Mouse (Mus musculus) thymus, adult 2 months (tissue): ENCODE measurements around the gene Strn. TPM values are rescaled to one million over a fixed set of nuclear protein-coding genes. Genes with fewer than 3 reads are reported as not detected.
"Not testable (repeated sequence)": the region's sequence is repeated elsewhere in the genome, so short reads cannot be mapped to it uniquely, and the experiment has no call there.

ENCODE experiments used
- DNase-seq: peaks from one replicate; pipeline ENCODE4 v3.0.0; 2021
- H3K27ac ChIP-seq: fragments of 200-500 bp; 2 replicates; pipeline ENCODE4 v1.5.1; 2012; ENCODE audit warnings: low read length, control low read depth; ENCODE audit not compliant: control insufficient read depth, insufficient read depth
- H3K27me3 ChIP-seq: fragments of 200-500 bp; 2 replicates; pipeline ENCODE4 v1.6.1; 2012; ENCODE audit warnings: mild to moderate bottlenecking, low read length, moderate library complexity, mixed read lengths; ENCODE audit not compliant: control insufficient read depth, insufficient read depth
- H3K36me3 ChIP-seq: fragments of 200-500 bp; 2 replicates; pipeline ENCODE4 v1.6.1; 2012; ENCODE audit warnings: mild to moderate bottlenecking, low read length, moderate library complexity; ENCODE audit not compliant: control insufficient read depth, insufficient read depth
- H3K4me1 ChIP-seq: fragments of 200-500 bp; replicated peaks from 2 replicates; pipeline ENCODE4 v1.6.1; 2012; ENCODE audit warnings: low read length; ENCODE audit not compliant: control insufficient read depth, insufficient read depth
- H3K4me3 ChIP-seq: fragments of 200-500 bp; 2 replicates; pipeline ENCODE4 v1.5.1; 2012; ENCODE audit warnings: mild to moderate bottlenecking, low read length, control low read depth, moderate library complexity; ENCODE audit not compliant: control insufficient read depth, insufficient read depth
- CTCF ChIP-seq: fragments of 200-500 bp; IDR thresholded peaks from 2 replicates; pipeline ENCODE4 v1.5.1; 2012; ENCODE audit warnings: mild to moderate bottlenecking, control low read depth, low read length, moderate library complexity, borderline replicate concordance; ENCODE audit not compliant: control insufficient read depth, poor library complexity, insufficient read depth; ENCODE audit errors: extremely low read depth
- POLR2A ChIP-seq: fragments of 200-500 bp; IDR thresholded peaks from 2 replicates; pipeline ENCODE4 v1.6.1; 2012; ENCODE audit warnings: mild to moderate bottlenecking, low read length, control low read depth, moderate library complexity; ENCODE audit not compliant: control insufficient read depth, poor library complexity, insufficient read depth; ENCODE audit errors: extremely low read depth
- WGBS: fragments of 180-500 bp; shearing (Covaris S2); methylation state at CpG from one replicate; pipeline ENCODE4 v1.1.7; 2018; 5-methylcytosine and 5-hydroxymethylcytosine counted together
- polyA plus RNA-seq: library from polyadenylated mRNA; depleted of rRNA; stranded (reverse); fragments of >200 nt; gene quantifications from 2 replicates; pipeline ENCODE4 v1.2.3, GENCODE M21; 2012

The Strn gene
- polyA plus RNA-seq, 1 experiment, result 15.5 TPM

DNA sequence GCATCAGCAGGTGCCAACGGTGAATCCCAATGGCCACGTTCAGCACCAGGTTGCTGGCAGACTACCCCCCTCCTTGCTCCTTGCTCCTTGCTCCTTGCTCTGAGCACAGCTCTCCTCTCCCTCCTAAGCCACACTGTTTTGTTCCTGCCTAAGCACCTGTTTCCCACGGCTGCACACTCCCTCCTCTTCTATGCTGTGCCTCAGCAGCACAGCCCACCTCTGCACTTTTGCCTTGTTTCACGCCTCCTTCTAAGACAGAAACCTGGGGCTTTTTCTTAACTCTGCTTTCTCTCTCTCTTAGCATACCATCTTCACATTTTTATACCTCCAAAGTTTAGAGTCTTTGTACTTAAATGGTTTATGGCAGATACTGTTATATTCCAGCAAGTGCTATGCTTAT lies 39.5 kb downstream of the Strn start:
- Histone ChIP-seq H3K4me3 (no peak overlapping the region), H3K36me3 (no peaks in the 10 kb centered on the region; the same call in 1 of the 2 replicates), H3K4me1 (no peaks in the 10 kb centered on the region), H3K27ac (no peak overlapping the region), H3K27me3 (no peaks in the 10 kb centered on the region)
- TF ChIP-seq CTCF (no peak), POLR2A (no peak)
- DNase-seq, result no peak
- 96% methylated on average over 4 of the region's 4 CpGs for WGBS

- H3K4me3 ChIP-seq, result no peak overlapping the region
- no peaks in the 10 kb centered on the region for H3K27me3 ChIP-seq
- no peak for TF ChIP-seq POLR2A
- no peak for TF ChIP-seq CTCF
Measured at GRCm38 (mm10) chr17:78696922-78697321, 40.1 kb downstream of the Strn start.

DNA sequence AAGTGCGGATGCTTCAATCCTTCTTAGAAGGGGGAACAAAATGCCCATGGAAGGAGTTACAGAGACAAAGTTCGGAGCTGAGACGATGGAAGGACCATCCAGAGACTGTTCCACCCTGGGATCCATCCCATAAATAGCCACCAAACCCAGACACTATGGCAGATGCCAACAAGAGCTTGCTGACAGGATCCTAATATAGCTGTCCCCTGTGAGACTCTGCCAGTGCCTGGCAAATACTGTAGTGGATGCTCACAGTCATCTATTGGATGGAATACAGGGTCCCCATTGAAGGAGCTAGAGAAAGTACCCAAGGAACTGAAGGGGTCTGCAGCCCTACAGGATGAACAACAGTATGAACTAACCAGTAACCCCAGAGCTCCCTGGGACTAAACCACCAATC lies 47.8 kb downstream of the Strn start:
- WGBS, result 97% methylated on average over 3 of the region's 3 CpGs
- not testable (repeated sequence) for H3K4me3 ChIP-seq, H3K27me3 ChIP-seq, H3K4me1 ChIP-seq, H3K27ac ChIP-seq, DNase-seq
- peaks cover 18% of the 10 kb centered on the region for H3K36me3 ChIP-seq

More at GRCm38 (mm10) chr17:78696922-78697321, 40.1 kb downstream of the Strn start:
- H3K36me3 ChIP-seq, result no peaks in the 10 kb centered on the region; the same call in 1 of the 2 replicates
- no peaks in the 10 kb centered on the region for H3K4me1 ChIP-seq
- no peak overlapping the region for H3K27ac ChIP-seq
- no peak for DNase-seq
- WGBS, result 96% methylated on average over 5 of the region's 5 CpGs

GRCm38 (mm10) chr17:78687971-78688370 lies 49.0 kb downstream of the Strn start:
- Histone ChIP-seq H3K36me3 (peaks cover 19% of the 10 kb centered on the region), H3K4me3 (no peak overlapping the region), H3K27me3 (no peaks in the 10 kb centered on the region), H3K4me1 (no peaks in the 10 kb centered on the region), H3K27ac (no peak overlapping the region)
- TF ChIP-seq CTCF (no peak), POLR2A (no peak)
- WGBS, result 93% methylated on average over 5 of the region's 5 CpGs
- no peak for DNase-seq

- TF ChIP-seq CTCF (no peak), POLR2A (no peak)
- Histone ChIP-seq H3K36me3 (peaks cover 14% of the 10 kb centered on the region; the same call in 1 of the 2 replicates), H3K4me3 (no peak overlapping the region), H3K27me3 (no peaks in the 10 kb centered on the region), H3K27ac (no peak overlapping the region), H3K4me1 (no peaks in the 10 kb centered on the region)
- WGBS, result 92% methylated on average over 5 of the region's 5 CpGs
- DNase-seq, result no peak
Measured at GRCm38 (mm10) chr17:78685004-78685403, 52.0 kb downstream of the Strn start.

- Histone ChIP-seq H3K27ac (no peak overlapping the region), H3K36me3 (peaks cover 12% of the 10 kb centered on the region; the same call in 1 of the 2 replicates), H3K4me3 (no peak overlapping the region), H3K4me1 (no peaks in the 10 kb centered on the region), H3K27me3 (no peaks in the 10 kb centered on the region)
- 95% methylated on average over 6 of the region's 6 CpGs for WGBS
- TF ChIP-seq POLR2A, result no peak
- no peak for TF ChIP-seq CTCF
- no peak for DNase-seq
Measured at GRCm38 (mm10) chr17:78682351-78682750, 54.6 kb downstream of the Strn start.

- no peak for DNase-seq
- Histone ChIP-seq H3K4me1 (no peaks in the 10 kb centered on the region), H3K27me3 (no peaks in the 10 kb centered on the region), H3K36me3 (peaks cover 19% of the 10 kb centered on the region), H3K27ac (no peak overlapping the region), H3K4me3 (no peak overlapping the region)
- TF ChIP-seq POLR2A (no peak), CTCF (no peak)
- 93% methylated on average over 11 of the region's 11 CpGs for WGBS
Measured at GRCm38 (mm10) chr17:78679503-78679902, 57.5 kb downstream of the Strn start.
